Mouse (Mus musculus) frontal cortex, postnatal 10 days (tissue): ENCODE data around the gene Cox7a1.
A peak's percentile ranks its signal among the peaks of the same experiment; 100 is the strongest.
"Not testable (repeated sequence)": the region's sequence is repeated elsewhere in the genome, so short reads cannot be mapped to it uniquely, and the experiment has no call there.

Experiments
- DNase-seq, 2 experiments: peaks; one replicate each; pipeline ENCODE4 v3.0.0; 2022; ENCODE audit warnings: low spot score in 2 of 2, mixed read lengths in 1 of 2

Cox7a1 gene

DNA sequence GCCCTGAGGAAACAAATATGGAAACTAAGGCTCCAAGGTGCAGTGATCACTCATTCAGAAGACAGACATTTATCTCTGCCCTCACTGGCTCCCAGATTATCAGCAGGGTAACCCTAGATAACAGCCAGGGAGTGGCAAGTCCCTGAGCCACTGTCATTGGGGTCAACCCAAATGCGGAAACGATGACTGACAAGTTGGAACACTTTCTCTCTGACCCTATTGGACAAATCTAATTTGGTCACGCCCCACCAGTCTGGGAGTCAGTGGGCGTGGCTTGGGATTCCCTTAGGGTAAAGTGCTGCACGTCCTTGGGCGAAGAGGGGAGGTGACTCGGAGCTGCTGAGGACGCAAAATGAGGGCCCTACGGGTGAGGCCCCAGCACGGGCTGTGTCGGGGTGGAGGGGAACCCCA lies at the start of gene Cox7a1:
Gene Cox7a1, plus strand, starts transcription at position 266 of the 411 bp plus-strand sequence.
- peak; percentile 52 to 64 for DNase-seq

GRCm38 (mm10) chr7:30136826-30137225 lies 47.1 kb upstream of the Cox7a1 start:
- no peak for DNase-seq

DNA sequence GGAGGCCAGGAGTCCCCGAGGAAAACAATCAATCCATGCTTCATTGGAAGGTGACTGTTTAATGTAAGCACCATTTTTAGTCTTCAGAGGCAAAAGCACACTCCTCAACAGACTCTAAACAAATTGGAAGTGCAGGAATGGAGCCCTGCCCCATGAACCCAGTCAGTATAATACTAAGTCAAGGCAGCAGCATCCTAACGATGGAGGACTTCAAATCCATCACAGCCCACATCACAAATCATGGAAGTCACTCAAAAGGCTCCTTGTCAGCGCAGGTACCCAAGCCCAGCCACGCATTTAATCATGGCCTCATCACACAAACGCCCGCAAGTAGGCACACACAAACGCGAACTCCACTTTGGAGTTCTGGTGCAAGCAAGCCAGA lies 40.8 kb upstream of the Cox7a1 start:
- DNase-seq: no peak

- DNase-seq: peak; percentile 77 to 83
Observed at GRCm38 (mm10) chr7:30143555-30144209, 40.3 kb upstream of the Cox7a1 start.

- DNase-seq: no peak
Observed at GRCm38 (mm10) chr7:30147011-30147410, 36.9 kb upstream of the Cox7a1 start.

DNA sequence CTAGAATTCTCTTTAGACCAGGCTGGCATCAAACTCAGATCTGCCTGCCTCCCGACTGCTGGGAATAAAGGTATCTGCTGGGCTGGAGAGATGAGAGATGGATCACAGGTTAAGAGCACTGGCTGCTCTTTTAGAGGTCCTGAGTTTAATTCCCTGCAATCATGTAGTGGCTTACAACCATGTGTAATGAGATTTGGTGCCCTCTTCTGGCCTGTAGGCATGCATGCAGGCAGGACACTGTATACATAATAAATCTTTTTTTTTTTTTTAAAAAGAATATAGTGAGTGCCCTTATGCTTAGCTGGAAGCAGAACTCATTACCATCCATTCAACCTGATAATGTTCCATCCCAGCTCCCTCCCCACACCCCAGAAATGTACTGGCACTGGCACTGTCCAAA lies 29.9 kb upstream of the Cox7a1 start:
- no peak for DNase-seq

GRCm38 (mm10) chr7:30155507-30155906 lies 28.4 kb upstream of the Cox7a1 start:
- DNase-seq: no peak

DNA sequence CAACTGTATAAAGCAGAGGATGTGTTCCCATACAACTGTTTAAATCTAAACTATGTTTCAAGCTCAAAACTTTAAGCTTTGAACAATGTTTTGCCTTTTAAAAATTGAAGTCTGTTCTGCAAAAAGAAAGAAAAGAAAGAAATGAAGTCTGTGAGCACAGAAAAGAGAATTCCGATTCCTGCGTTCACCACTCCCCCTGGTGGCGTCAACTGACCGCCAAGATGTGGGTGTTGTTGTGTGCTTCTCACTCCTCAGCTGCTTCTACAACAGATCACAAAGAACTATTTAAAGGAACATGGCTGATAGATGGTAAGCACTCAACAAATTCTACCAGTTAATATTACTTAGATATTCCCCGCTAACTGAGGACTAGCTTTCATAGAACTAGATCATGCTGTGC lies 20.8 kb upstream of the Cox7a1 start:
- DNase-seq: no peak

- no peak for DNase-seq
Observed at GRCm38 (mm10) chr7:30164745-30165144, 19.2 kb upstream of the Cox7a1 start.

- no peak for DNase-seq
Observed at GRCm38 (mm10) chr7:30168914-30169582, 14.9 kb upstream of the Cox7a1 start.

DNA sequence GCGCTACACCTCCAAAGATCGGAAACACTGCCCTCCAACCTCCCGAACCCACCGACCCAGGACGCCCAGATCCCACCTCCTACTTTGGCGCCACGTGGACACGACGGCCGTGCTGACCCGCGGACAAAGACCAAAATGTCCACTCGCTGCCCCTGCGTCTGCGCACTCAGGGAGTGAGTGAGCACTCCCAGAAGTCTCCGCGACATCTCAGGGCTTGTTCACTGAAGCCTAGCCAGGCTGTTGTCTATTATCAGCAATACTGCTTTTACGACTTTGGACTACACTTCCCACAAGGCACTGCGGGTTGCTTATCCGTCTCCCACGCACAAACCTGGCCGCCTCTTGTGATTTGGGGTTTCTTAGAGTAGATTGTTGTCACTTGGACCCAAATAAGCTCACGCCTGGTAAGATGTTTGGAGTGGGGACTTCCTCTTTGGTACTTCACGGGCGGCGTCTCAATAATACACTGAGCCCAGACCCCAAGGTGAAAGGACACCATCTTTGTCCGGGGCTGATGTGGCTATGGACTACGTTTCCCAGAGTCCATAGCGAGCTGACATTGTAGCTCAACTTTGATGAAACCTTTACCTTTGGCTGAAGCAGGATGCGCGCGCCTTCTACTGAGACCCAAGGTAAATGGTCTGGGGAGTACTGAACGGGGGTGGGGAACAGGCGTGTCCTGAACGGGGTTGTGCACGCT lies 14.2 kb upstream of the Cox7a1 start, which contains the start of gene Zfp146:
Gene Zfp146, minus strand, starts transcription at position 168 of the 700 bp plus-strand sequence.
- DNase-seq: peak; percentile 88

DNA sequence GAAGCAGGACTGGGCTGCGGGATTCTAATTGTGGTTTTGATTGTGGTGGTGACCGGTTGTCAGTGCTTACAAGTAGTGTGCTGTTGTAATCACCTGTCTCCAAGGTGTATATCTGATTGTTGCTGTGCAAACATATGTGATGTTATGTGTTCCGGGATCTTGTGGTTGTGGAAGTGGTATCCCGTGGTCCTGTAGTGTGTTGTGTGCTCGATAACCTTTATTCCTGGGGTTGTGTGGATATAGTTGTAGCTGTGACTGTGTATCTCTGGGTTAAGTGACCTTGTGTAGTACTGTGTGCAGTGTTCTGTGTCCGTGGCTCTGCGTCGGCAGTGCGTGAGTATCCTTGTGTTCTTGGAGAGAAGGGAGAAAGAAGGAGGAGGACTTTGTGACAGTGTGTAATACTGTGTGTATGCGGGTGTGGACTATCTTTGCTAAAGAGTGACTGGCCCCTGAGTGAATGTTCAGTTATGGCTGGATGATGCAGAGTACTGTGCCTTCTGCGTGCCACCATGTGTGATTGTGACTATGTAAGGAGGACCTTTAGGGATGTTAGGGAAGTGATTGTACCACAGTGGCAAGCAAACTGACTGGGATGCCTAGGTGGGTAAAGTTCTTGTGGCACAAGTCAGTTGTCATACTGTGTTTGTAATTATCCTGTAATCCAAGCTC lies 13.5 kb upstream of the Cox7a1 start:
- no peak for DNase-seq

- DNase-seq: no peak
Observed at GRCm38 (mm10) chr7:30176474-30176873, 7.5 kb upstream of the Cox7a1 start.

DNA sequence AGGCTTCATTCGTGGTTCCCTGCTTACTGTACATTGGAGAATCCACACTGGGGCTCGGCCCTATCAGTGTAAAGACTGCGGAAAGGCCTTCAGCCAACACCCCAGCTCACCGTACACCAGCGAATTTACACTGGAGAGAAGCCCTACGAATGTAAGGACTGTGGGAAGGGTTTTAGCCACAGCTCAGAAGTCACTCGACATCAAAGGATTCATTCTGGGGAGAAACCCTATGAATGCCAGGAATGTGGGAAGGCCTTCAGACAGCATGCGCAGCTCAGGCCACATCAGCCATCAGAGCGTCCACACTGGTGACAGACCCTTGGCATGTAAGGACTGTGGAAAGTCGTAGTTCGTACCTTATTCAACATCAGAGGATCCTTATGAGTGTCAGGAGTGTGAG lies 5.7 kb upstream of the Cox7a1 start:
- DNase-seq: no peak

DNA sequence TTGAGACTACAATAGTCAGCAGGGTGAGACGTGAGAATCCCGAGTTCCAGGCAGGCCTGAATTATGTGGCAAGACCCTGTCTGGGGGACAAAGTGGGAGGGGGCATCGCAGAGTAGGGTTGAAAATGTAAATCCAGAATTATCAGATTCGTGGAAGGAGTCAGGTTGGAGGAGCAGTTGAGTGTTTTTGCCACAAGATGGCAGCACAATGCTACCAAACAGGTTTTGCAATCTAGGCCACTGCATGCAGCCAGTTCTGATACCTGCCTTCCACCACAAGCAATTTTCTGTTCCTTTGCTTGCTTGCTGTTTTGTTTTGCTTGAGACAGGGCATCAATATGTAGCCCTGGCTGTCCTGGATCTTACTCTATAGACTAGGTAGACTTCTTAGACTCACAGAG lies 2.6 kb upstream of the Cox7a1 start:
- peak; percentile 31 to 70 for DNase-seq

GRCm38 (mm10) chr7:30181929-30182328 lies 2.0 kb upstream of the Cox7a1 start:
- not testable (repeated sequence) for DNase-seq

DNA sequence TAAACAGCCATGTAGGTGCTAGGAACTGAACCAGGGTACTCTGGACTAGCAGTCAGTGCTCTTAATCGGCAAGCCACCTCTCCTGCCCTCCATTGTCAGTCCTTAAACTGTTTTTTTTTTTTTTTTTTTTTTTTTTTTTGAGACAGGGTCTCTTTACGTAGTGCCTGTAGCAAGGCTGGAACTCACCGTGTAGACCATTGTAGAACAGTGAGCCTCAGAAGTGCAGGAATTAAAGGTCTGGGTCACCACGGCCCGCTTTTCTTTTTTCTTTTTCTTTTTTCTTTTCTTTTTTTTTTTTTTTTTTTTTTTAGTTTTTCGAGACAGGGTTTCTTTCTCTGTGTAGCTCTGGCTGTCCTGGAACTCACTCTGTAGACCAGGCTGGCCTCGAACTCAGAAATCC lies 755 bp upstream of the Cox7a1 start:
- not testable (repeated sequence) for DNase-seq

GRCm38 (mm10) chr7:30184641-30185348 lies 851 bp downstream of the Cox7a1 start:
- DNase-seq: no peak

- DNase-seq: no peak
Observed at GRCm38 (mm10) chr7:30188344-30189115, 4.6 kb downstream of the Cox7a1 start.

GRCm38 (mm10) chr7:30189116-30189491 lies 5.2 kb downstream of the Cox7a1 start:
- DNase-seq: no peak

DNA sequence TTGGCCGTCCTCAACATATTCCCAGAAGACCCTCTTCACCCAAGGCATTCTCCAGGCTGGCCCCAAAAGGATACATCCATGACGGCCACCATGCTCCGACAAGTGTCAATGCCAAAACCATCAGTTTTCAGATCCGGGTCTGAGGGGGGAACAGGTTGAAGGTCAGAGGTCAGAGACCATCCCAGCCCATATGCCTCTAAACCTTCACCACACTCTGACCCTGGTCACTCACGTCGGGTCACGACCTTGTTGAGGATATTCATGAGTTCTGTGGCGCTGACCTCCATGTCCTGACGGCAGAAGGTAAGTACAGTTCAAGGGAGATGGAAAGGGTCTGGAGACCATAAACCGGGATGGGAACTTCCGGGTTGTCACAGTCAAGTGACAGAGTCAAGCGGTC lies 8.1 kb downstream of the Cox7a1 start:
- DNase-seq: no peak
